Mouse (Mus musculus): ENCODE data around the gene Eif2ak3. TPM values are rescaled to one million over a fixed set of nuclear protein-coding genes. Genes with fewer than 3 reads are reported as not detected.
"Not testable (repeated sequence)": the region's sequence is repeated elsewhere in the genome, so short reads cannot be mapped to it uniquely, and the experiment has no call there.

The Eif2ak3 gene
- polyA plus RNA-seq, 1 experiment from 2014 or later, result 13.5 TPM

- no peak overlapping the region for H3K27ac ChIP-seq
- WGBS, result 82% methylated on average over 18 of the region's 18 CpGs
- no peak overlapping the region for H3K4me2 ChIP-seq (replicated peaks)
- H3K4me3 ChIP-seq, result no peak overlapping the region
- no peaks in the 10 kb centered on the region for H3K9me3 ChIP-seq
- H3K27me3 ChIP-seq, result no peaks in the 10 kb centered on the region
- H3K9ac ChIP-seq, result no peak overlapping the region
- H3K36me3 ChIP-seq, result no peaks in the 10 kb centered on the region
- no peak for ATAC-seq (ENCODE audit: insufficient number of reproducible peaks, insufficient read depth, low FRiP score, low TSS enrichment)
- H3K4me1 ChIP-seq, result no peaks in the 10 kb centered on the region
Observed at GRCm38 (mm10) chr6:70813921-70814628, 30.2 kb upstream of the Eif2ak3 start.

- no peak overlapping the region for H3K27ac ChIP-seq
- H3K9ac ChIP-seq, result no peak overlapping the region
- H3K4me3 ChIP-seq, result no peak overlapping the region
- no peak overlapping the region for H3K4me2 ChIP-seq (replicated peaks)
- WGBS, result 88% methylated on average over 4 of the region's 4 CpGs
- H3K27me3 ChIP-seq, result no peaks in the 10 kb centered on the region
- ATAC-seq (ENCODE audit: insufficient number of reproducible peaks, insufficient read depth, low FRiP score, low TSS enrichment), result no peak
- H3K4me1 ChIP-seq, result no peaks in the 10 kb centered on the region
- no peaks in the 10 kb centered on the region for H3K36me3 ChIP-seq
- H3K9me3 ChIP-seq, result no peaks in the 10 kb centered on the region
Observed at GRCm38 (mm10) chr6:70814629-70814950, 29.7 kb upstream of the Eif2ak3 start.

GRCm38 (mm10) chr6:70815471-70815870 lies 28.8 kb upstream of the Eif2ak3 start:
- no peaks in the 10 kb centered on the region for H3K27me3 ChIP-seq
- H3K4me3 ChIP-seq, result no peak overlapping the region
- H3K36me3 ChIP-seq, result no peaks in the 10 kb centered on the region
- WGBS, result 82% methylated on average over 8 of the region's 8 CpGs
- H3K9ac ChIP-seq, result no peak overlapping the region
- H3K4me2 ChIP-seq (replicated peaks), result no peak overlapping the region
- no peak for ATAC-seq (ENCODE audit: insufficient number of reproducible peaks, insufficient read depth, low FRiP score, low TSS enrichment)
- no peak overlapping the region for H3K27ac ChIP-seq
- H3K4me1 ChIP-seq, result no peaks in the 10 kb centered on the region
- H3K9me3 ChIP-seq, result no peaks in the 10 kb centered on the region

GRCm38 (mm10) chr6:70821566-70821965 lies 22.7 kb upstream of the Eif2ak3 start:
- no peak overlapping the region for H3K27ac ChIP-seq
- no peaks in the 10 kb centered on the region for H3K4me1 ChIP-seq
- H3K4me2 ChIP-seq (replicated peaks), result no peak overlapping the region
- H3K9me3 ChIP-seq, result no peaks in the 10 kb centered on the region
- no peak overlapping the region for H3K9ac ChIP-seq
- whole genome bisulfite sequencing, result 73% methylated on average over 2 of the region's 2 CpGs
- no peak for ATAC-seq (ENCODE audit: insufficient number of reproducible peaks, insufficient read depth, low FRiP score, low TSS enrichment)
- no peaks in the 10 kb centered on the region for H3K27me3 ChIP-seq
- no peaks in the 10 kb centered on the region for H3K36me3 ChIP-seq
- no peak overlapping the region for H3K4me3 ChIP-seq

- Histone ChIP-seq H3K4me3 (no peak overlapping the region), H3K4me1 (no peaks in the 10 kb centered on the region), H3K9me3 (no peaks in the 10 kb centered on the region), H3K9ac (no peak overlapping the region), H3K4me2 (replicated peaks) (no peak overlapping the region), H3K36me3 (no peaks in the 10 kb centered on the region), H3K27me3 (no peaks in the 10 kb centered on the region), H3K27ac (no peak overlapping the region)
- no peak for ATAC-seq (ENCODE audit: insufficient number of reproducible peaks, insufficient read depth, low FRiP score, low TSS enrichment)
- 52% methylated on average over 5 of the region's 5 CpGs for WGBS
Observed at GRCm38 (mm10) chr6:70822386-70822910, 21.9 kb upstream of the Eif2ak3 start.

- WGBS, result 77% methylated on average over 4 of the region's 4 CpGs
- H3K9me3 ChIP-seq; H3K36me3 ChIP-seq; ATAC-seq (ENCODE audit: insufficient number of reproducible peaks, insufficient read depth, low FRiP score, low TSS enrichment); H3K4me3 ChIP-seq; H3K9ac ChIP-seq; H3K27me3 ChIP-seq; H3K4me2 ChIP-seq (replicated peaks); H3K27ac ChIP-seq; H3K4me1 ChIP-seq: not testable (repeated sequence)
Observed at GRCm38 (mm10) chr6:70823277-70823676, 21.0 kb upstream of the Eif2ak3 start.

- Histone ChIP-seq H3K27me3 (no peaks in the 10 kb centered on the region), H3K4me3 (peak overlapping the region; percentile 31), H3K4me1 (no peaks in the 10 kb centered on the region), H3K9me3 (no peaks in the 10 kb centered on the region), H3K9ac (peak overlapping the region; percentile 20; the same call in 1 of the 2 replicates), H3K27ac (no peak overlapping the region), H3K4me2 (replicated peaks) (peak overlapping the region; percentile 64), H3K36me3 (no peaks in the 10 kb centered on the region)
- peak; percentile 71; the same call in 1 of the 2 replicates for ATAC-seq (ENCODE audit: insufficient number of reproducible peaks, insufficient read depth, low FRiP score, low TSS enrichment)
- WGBS, result 8% methylated on average over 23 of the region's 23 CpGs
Observed at GRCm38 (mm10) chr6:70824085-70824986, 20.0 kb upstream of the Eif2ak3 start.

- no peak for ATAC-seq (ENCODE audit: insufficient number of reproducible peaks, insufficient read depth, low FRiP score, low TSS enrichment)
- no peaks in the 10 kb centered on the region for H3K4me1 ChIP-seq
- H3K27ac ChIP-seq, result no peak overlapping the region
- no peak overlapping the region for H3K9ac ChIP-seq
- H3K4me3 ChIP-seq, result peak overlapping the region; percentile 31
- H3K9me3 ChIP-seq, result no peaks in the 10 kb centered on the region
- H3K27me3 ChIP-seq, result no peaks in the 10 kb centered on the region
- WGBS, result 40% methylated on average over 4 of the region's 4 CpGs
- peak overlapping the region; percentile 64 for H3K4me2 ChIP-seq (replicated peaks)
- H3K36me3 ChIP-seq, result no peaks in the 10 kb centered on the region
Observed at GRCm38 (mm10) chr6:70824987-70825337, 19.4 kb upstream of the Eif2ak3 start.

- Histone ChIP-seq H3K27ac (no peak overlapping the region), H3K4me1 (no peaks in the 10 kb centered on the region), H3K9me3 (no peaks in the 10 kb centered on the region), H3K4me2 (replicated peaks) (no peak overlapping the region), H3K36me3 (no peaks in the 10 kb centered on the region), H3K27me3 (no peaks in the 10 kb centered on the region), H3K4me3 (no peak overlapping the region), H3K9ac (no peak overlapping the region)
- 48% methylated on average over 2 of the region's 2 CpGs for WGBS
- ATAC-seq (ENCODE audit: insufficient number of reproducible peaks, insufficient read depth, low FRiP score, low TSS enrichment), result no peak
Observed at GRCm38 (mm10) chr6:70829451-70829850, 14.9 kb upstream of the Eif2ak3 start.

- WGBS, result 81% methylated on average over 3 of the region's 3 CpGs
- no peak overlapping the region for H3K4me2 ChIP-seq (replicated peaks)
- H3K4me1 ChIP-seq, result no peaks in the 10 kb centered on the region
- no peak overlapping the region for H3K9ac ChIP-seq
- H3K4me3 ChIP-seq, result no peak overlapping the region
- ATAC-seq (ENCODE audit: insufficient number of reproducible peaks, insufficient read depth, low FRiP score, low TSS enrichment), result no peak
- H3K27ac ChIP-seq, result no peak overlapping the region
- no peaks in the 10 kb centered on the region for H3K9me3 ChIP-seq
- no peaks in the 10 kb centered on the region for H3K27me3 ChIP-seq
- no peaks in the 10 kb centered on the region for H3K36me3 ChIP-seq
Observed at GRCm38 (mm10) chr6:70830552-70830951, 13.8 kb upstream of the Eif2ak3 start.

GRCm38 (mm10) chr6:70831179-70831839 lies 13.0 kb upstream of the Eif2ak3 start:
- H3K27me3 ChIP-seq, result no peaks in the 10 kb centered on the region
- no peak overlapping the region for H3K4me2 ChIP-seq (replicated peaks)
- H3K9me3 ChIP-seq, result no peaks in the 10 kb centered on the region
- no peaks in the 10 kb centered on the region for H3K4me1 ChIP-seq
- no peak overlapping the region for H3K4me3 ChIP-seq
- H3K9ac ChIP-seq, result no peak overlapping the region
- H3K27ac ChIP-seq, result no peak overlapping the region
- WGBS, result 77% methylated on average over 10 of the region's 10 CpGs
- no peak; the same call in 1 of the 2 replicates for ATAC-seq (ENCODE audit: insufficient number of reproducible peaks, insufficient read depth, low FRiP score, low TSS enrichment)
- H3K36me3 ChIP-seq, result no peaks in the 10 kb centered on the region

Data from embryonic facial prominence, embryonic 12.5 days (tissue).